ENCODE assay signal across 8 mouse cellular contexts in the genomic region with DNA sequence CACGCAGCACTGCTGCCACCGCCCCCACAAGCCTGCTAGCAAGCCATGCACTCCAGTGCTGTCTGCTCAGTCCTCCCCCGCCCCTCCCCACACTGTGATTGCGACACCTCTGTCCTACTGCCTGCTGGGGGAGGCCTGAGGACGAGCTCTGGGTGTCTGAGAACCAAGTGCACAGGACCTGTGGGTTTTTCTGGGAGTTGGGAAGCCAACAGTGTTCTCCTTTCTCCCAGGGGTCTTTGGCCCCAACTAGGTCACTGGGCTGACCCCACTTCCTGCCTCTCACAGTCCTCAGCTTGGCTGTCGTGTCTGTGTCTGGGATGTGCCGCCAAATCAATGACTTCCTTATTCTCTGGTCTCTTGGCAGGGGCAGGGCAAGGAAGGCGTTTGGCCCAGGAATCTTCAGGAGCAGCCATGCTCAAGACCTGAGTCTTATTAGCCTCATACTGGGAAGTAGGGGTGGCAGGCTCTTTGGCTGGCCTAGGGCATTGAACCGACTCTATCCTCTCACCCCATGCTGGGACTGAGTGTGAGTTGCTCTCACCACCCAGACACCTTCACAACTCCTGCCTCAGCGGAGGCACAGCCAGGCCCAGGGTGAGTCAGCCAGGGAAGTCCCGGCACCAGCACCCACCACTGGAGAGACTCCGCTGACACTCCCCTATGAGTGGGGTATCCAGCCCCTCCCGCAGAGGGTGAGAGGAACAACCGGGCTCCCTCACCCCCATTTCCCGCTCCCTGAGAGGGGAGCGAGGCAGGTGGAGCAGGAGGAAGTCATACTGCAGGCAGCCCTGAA. TPM values are rescaled to one million over a fixed set of nuclear protein-coding genes. Genes with fewer than 3 reads are reported as not detected.
DNase-seq lines count a peak whose midpoint lies in the region; TF ChIP-seq lines count a peak whose summit lies in the region.

No protein-coding gene starts in this region.

- peaks cover 41% of the 10 kb centered on the region for H3K4me1 ChIP-seq in lung, adult 2 months (ENCODE audit: control insufficient read depth, insufficient read depth, low read length)

- no peak overlapping the region for H3K4me3 ChIP-seq in lung, adult 2 months (replicated peaks; ENCODE audit: extremely low read depth, low read depth, low read length)

- TF ChIP-seq POLR2A in lung, adult 2 months (IDR thresholded peaks at IDR 0.05; ENCODE audit: borderline replicate concordance, extremely low read depth, low read depth, low read length), result no peak

- intact Hi-C loops in heart, postnatal 25 days (cut with DNase I), result no loop called here

- DNase-seq in adrenal gland, adult (ENCODE audit: inconsistent age in 2 of 2, low spot score in 1 of 2), result peak; percentile 29 to 74
- DNase-seq in adrenal gland, adult 18-20 months (ENCODE audit: low spot score in 2 of 2), result no peak
- peak; percentile 68 to 81 for DNase-seq in lung, adult 18-20 months
- no peak for DNase-seq in lung, adult 2 months
- DNase-seq in heart, postnatal 25 days (ENCODE audit: low spot score), result peak; percentile 58
- peak; percentile 71 for DNase-seq in lung, postnatal 14 days
- no peak for DNase-seq in spleen, postnatal 14 days (ENCODE audit: low spot score in 2 of 2)
- no peak for DNase-seq in T-cell, adult 2 months (ENCODE audit: low spot score)

- WGBS in lung, adult 2 months, result 50% methylated on average over 16 of the region's 16 CpGs

- TF ChIP-seq CTCF in lung, adult 2 months (IDR thresholded peaks at IDR 0.05; ENCODE audit: insufficient read depth, low read length), result no peak

RNA-seq across cellular contexts. Expression of a gene that starts 14.3 kb away (rescaled TPM):
- 10 to 100 TPM in 1 of 2 experiments, 1 to 10 TPM in 1; 6.2 to 12.5 TPM for total RNA-seq in adrenal gland, adult 18-20 months (2021)
- polyA plus RNA-seq in lung, adult 2 months (2012; rRNA removed), result 15.3 TPM in 2 replicates
- total RNA-seq in heart, postnatal 25 days (2021), result 1 to 10 TPM; 3.2 to 3.3 TPM

RNA-seq across cellular contexts. Expression of a gene that starts 49.8 kb away (rescaled TPM):
- 1 to 10 TPM; 2.1 to 2.8 TPM for total RNA-seq in adrenal gland, adult 18-20 months (2021)
- 54.8 and 62.8 TPM in 2 replicates for polyA plus RNA-seq in lung, adult 2 months (2012; rRNA removed)
- 1 to 10 TPM; 4.5 to 6.8 TPM for total RNA-seq in heart, postnatal 25 days (2021)

Comparison
In these comparisons a context has a peak if more than half of its experiments do, and no peak if none do; other contexts are left out.
1. DNase-seq: peak in adrenal gland, adult (2 of 2), lung, adult 18-20 months (2 of 2), heart, postnatal 25 days (single experiment) and lung, postnatal 14 days (single experiment); none in adrenal gland, adult 18-20 months (0 of 2), lung, adult 2 months (single experiment), spleen, postnatal 14 days (0 of 2) and T-cell, adult 2 months (single experiment).